Mouse (Mus musculus): ENCODE data around the gene Galnt5. TPM values are rescaled to one million over a fixed set of nuclear protein-coding genes. Genes with fewer than 3 reads are reported as not detected.

Galnt5 gene
- total RNA-seq, 2 experiments from 2014 or later: 0.09 to 0.23 TPM

Other genes starting within 250 kb of the Galnt5 start
- 1 to 10 TPM in 1 of 2 experiments, under 1 TPM in 1; 0.96 to 1.0 TPM for gene Ermn, start 55.0 kb downstream of the Galnt5 start, total RNA-seq (2021)
- under 1 TPM; 0.13 to 0.30 TPM for gene Cytip, start 197.6 kb downstream of the Galnt5 start, total RNA-seq (2021)